Mouse (Mus musculus): Measurements from ENCODE around the gene Taf1.

DNA sequence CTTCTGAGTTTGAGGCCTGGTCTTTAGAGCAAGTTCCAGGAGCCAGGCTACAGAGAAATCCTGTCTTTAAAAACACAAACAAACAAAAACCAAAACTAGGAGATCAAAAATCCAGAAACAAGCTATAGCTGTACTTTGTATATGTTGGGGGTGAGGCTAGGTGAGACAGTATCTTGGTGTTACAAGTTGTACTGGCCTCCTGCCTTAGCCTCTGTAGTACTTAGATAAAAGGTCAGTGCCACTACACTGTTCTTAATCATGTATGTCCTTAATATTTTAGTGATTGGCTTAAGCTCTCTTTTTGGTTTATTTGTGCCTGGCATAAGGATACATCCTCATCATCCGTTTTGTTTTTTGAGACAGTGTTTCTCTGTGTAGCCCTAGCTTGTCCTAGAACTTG, 52.9 kb downstream of the Taf1 start:
- TF ChIP-seq CTCF (IDR thresholded peaks at IDR 0.05; ENCODE audit: extremely low read depth, insufficient read depth, low read length) (no peak), POLR2A (IDR thresholded peaks at IDR 0.05; ENCODE audit: extremely low read depth, insufficient read depth, low read length) (no peak)

Measured in cortical plate, adult 2 months (tissue).